Mouse (Mus musculus): ENCODE data around the gene B230217C12Rik.

B230217C12Rik gene

GRCm38 (mm10) chr11:97840539-97840954 is at the start of gene B230217C12Rik:
Gene B230217C12Rik (plus strand): TSS chr11:97840780.
- no peak for DNase-seq (ENCODE audit: low spot score)

GRCm38 (mm10) chr11:97793165-97793564 is 47.4 kb upstream of the B230217C12Rik start:
- DNase-seq (ENCODE audit: low spot score), result no peak

- no peak for DNase-seq (ENCODE audit: low spot score)
Observed at GRCm38 (mm10) chr11:97796910-97797309, 43.7 kb upstream of the B230217C12Rik start.

- DNase-seq (ENCODE audit: low spot score), result no peak
Observed at GRCm38 (mm10) chr11:97797369-97798082, 43.1 kb upstream of the B230217C12Rik start.

GRCm38 (mm10) chr11:97798083-97798435 is 42.5 kb upstream of the B230217C12Rik start:
- no peak for DNase-seq (ENCODE audit: low spot score)

- peak; percentile 54 for DNase-seq (ENCODE audit: low spot score)
Observed at GRCm38 (mm10) chr11:97798782-97799145, 41.8 kb upstream of the B230217C12Rik start, which contains the start of gene Lasp1. Gene Lasp1 (plus strand): TSS chr11:97799000.

GRCm38 (mm10) chr11:97799146-97799993 is 41.2 kb upstream of the B230217C12Rik start:
- DNase-seq (ENCODE audit: low spot score), result peak; percentile 44

- DNase-seq (ENCODE audit: low spot score), result no peak
Observed at GRCm38 (mm10) chr11:97799994-97800690, 40.4 kb upstream of the B230217C12Rik start.

- DNase-seq (ENCODE audit: low spot score), result no peak
Observed at GRCm38 (mm10) chr11:97800691-97801408, 39.7 kb upstream of the B230217C12Rik start.

- no peak for DNase-seq (ENCODE audit: low spot score)
Observed at GRCm38 (mm10) chr11:97801409-97802193, 39.0 kb upstream of the B230217C12Rik start.

GRCm38 (mm10) chr11:97802194-97802470 is 38.4 kb upstream of the B230217C12Rik start:
- DNase-seq (ENCODE audit: low spot score), result no peak

- no peak for DNase-seq (ENCODE audit: low spot score)
Observed at GRCm38 (mm10) chr11:97802495-97802894, 38.1 kb upstream of the B230217C12Rik start.

GRCm38 (mm10) chr11:97803847-97804246 is 36.7 kb upstream of the B230217C12Rik start:
- no peak for DNase-seq (ENCODE audit: low spot score)

- DNase-seq (ENCODE audit: low spot score), result no peak
Observed at GRCm38 (mm10) chr11:97804841-97805661, 35.5 kb upstream of the B230217C12Rik start.

- no peak for DNase-seq (ENCODE audit: low spot score)
Observed at GRCm38 (mm10) chr11:97805662-97806612, 34.6 kb upstream of the B230217C12Rik start.

GRCm38 (mm10) chr11:97806613-97806964 is 34.0 kb upstream of the B230217C12Rik start:
- DNase-seq (ENCODE audit: low spot score), result no peak

- DNase-seq (ENCODE audit: low spot score), result no peak
Observed at GRCm38 (mm10) chr11:97807626-97808025, 33.0 kb upstream of the B230217C12Rik start.

GRCm38 (mm10) chr11:97808093-97808492 is 32.5 kb upstream of the B230217C12Rik start:
- no peak for DNase-seq (ENCODE audit: low spot score)

- DNase-seq (ENCODE audit: low spot score), result no peak
Observed at GRCm38 (mm10) chr11:97808621-97809234, 31.9 kb upstream of the B230217C12Rik start.

Measured in urinary bladder, postnatal 10 days (tissue).